Mouse (Mus musculus) midbrain, embryonic 11.5 days (tissue): Measurements from ENCODE around the gene Tmcc3. TPM values are rescaled to one million over a fixed set of nuclear protein-coding genes. Genes with fewer than 3 reads are reported as not detected.

Experiments used
- ATAC-seq: fragments of 200-750 bp; cut with Nextera tagmentation; 2 replicates; pipeline ENCODE4 v1.8.0; 2017; ENCODE audit warnings: moderate TSS enrichment, moderate library complexity; ENCODE audit not compliant: low FRiP score
- DNase-seq: peaks from one replicate; pipeline ENCODE4 v3.0.0; 2015; ENCODE audit warnings: low spot score; ENCODE audit errors: missing footprints
- H3K27ac ChIP-seq: fragments of 300-500 bp; sonication (generic); 2 replicates; pipeline ENCODE4 v1.5.1; 2014; ENCODE audit warnings: low read depth, low read length
- H3K27me3 ChIP-seq: fragments of 300-500 bp; sonication (generic); 2 replicates; pipeline ENCODE4 v1.6.1; 2014; ENCODE audit warnings: mild to moderate bottlenecking, low read length, moderate library complexity, mixed read lengths; ENCODE audit not compliant: control insufficient read depth, insufficient read depth
- H3K36me3 ChIP-seq: fragments of 300-500 bp; sonication (generic); 2 replicates; pipeline ENCODE4 v1.6.1; 2014; ENCODE audit warnings: mild to moderate bottlenecking, low read length, moderate library complexity, mixed read lengths; ENCODE audit not compliant: control insufficient read depth, insufficient read depth
- H3K4me1 ChIP-seq: fragments of 300-500 bp; sonication (generic); 2 replicates; pipeline ENCODE4 v1.6.1; 2014; ENCODE audit warnings: low read length; ENCODE audit not compliant: control insufficient read depth, insufficient read depth
- H3K4me2 ChIP-seq: fragments of 300-500 bp; sonication (generic); 2 replicates; pipeline ENCODE4 v1.6.1; 2014; ENCODE audit warnings: mild to moderate bottlenecking, moderate library complexity
- H3K4me3 ChIP-seq: fragments of 300-500 bp; sonication (generic); 2 replicates; pipeline ENCODE4 v1.5.1; 2014; ENCODE audit warnings: low read depth, low read length
- H3K9ac ChIP-seq: fragments of 300-500 bp; sonication (generic); 2 replicates; pipeline ENCODE4 v1.6.1; 2014; ENCODE audit warnings: low read length
- H3K9me3 ChIP-seq: fragments of 300-500 bp; sonication (generic); 2 replicates; pipeline ENCODE4 v1.6.1; 2016; ENCODE audit warnings: low read length; ENCODE audit not compliant: control insufficient read depth
- WGBS: fragments of 180-500 bp; shearing (Covaris S2); extraction: QIAGEN DNeasy Blood & Tissue Kit; methylation state at CpG from one replicate; pipeline ENCODE4 v1.1.7; 2014; 5-methylcytosine and 5-hydroxymethylcytosine counted together
- polyA plus RNA-seq: library from polyadenylated mRNA; unstranded; fragments of >200 nt; fragmentation: Nextera tagmentation; extraction: Ambion mirVana; gene quantifications from 2 replicates; pipeline ENCODE4 v1.2.1, GENCODE M21; 2014

Gene Tmcc3
- polyA plus RNA-seq, 1 experiment from 2014 or later: 3.2 TPM

- ATAC-seq: no peak; the same call in 1 of the 2 replicates
- peaks cover 13% of the 10 kb centered on the region; the same call in 1 of the 2 replicates for H3K4me1 ChIP-seq
- peaks cover 15% of the 10 kb centered on the region for H3K27me3 ChIP-seq
- WGBS: 2% methylated on average over 10 of the region's 10 CpGs
- no peak overlapping the region for H3K27ac ChIP-seq
- H3K4me3 ChIP-seq: peak overlapping the region; percentile 79
- H3K36me3 ChIP-seq: no peaks in the 10 kb centered on the region
- peak overlapping the region; percentile 91 for H3K4me2 ChIP-seq
- no peaks in the 10 kb centered on the region for H3K9me3 ChIP-seq
- DNase-seq: no peak
- H3K9ac ChIP-seq: peak overlapping the region; percentile 74
Measured at GRCm38 (mm10) chr10:94515583-94515982, 203.8 kb downstream of the Tmcc3 start.

GRCm38 (mm10) chr10:94519887-94520286 lies 208.1 kb downstream of the Tmcc3 start:
- H3K4me3 ChIP-seq: no peak overlapping the region
- H3K4me1 ChIP-seq: peaks cover 18% of the 10 kb centered on the region
- DNase-seq (no peak), ATAC-seq (no peak)
- H3K36me3 ChIP-seq: no peaks in the 10 kb centered on the region
- 59% methylated on average over 7 of the region's 7 CpGs for WGBS
- H3K4me2 ChIP-seq: no peak overlapping the region
- no peak overlapping the region for H3K27ac ChIP-seq
- H3K9ac ChIP-seq: no peak overlapping the region
- H3K9me3 ChIP-seq: no peaks in the 10 kb centered on the region
- peaks cover 15% of the 10 kb centered on the region for H3K27me3 ChIP-seq

GRCm38 (mm10) chr10:94520306-94521106 lies 208.8 kb downstream of the Tmcc3 start:
- WGBS: 56% methylated on average over 17 of the region's 17 CpGs
- no peak overlapping the region for H3K4me3 ChIP-seq
- DNase-seq (no peak), ATAC-seq (no peak)
- no peak overlapping the region for H3K27ac ChIP-seq
- H3K9me3 ChIP-seq: no peaks in the 10 kb centered on the region
- peaks cover 15% of the 10 kb centered on the region for H3K27me3 ChIP-seq
- H3K4me1 ChIP-seq: peaks cover 18% of the 10 kb centered on the region
- H3K36me3 ChIP-seq: no peaks in the 10 kb centered on the region
- H3K4me2 ChIP-seq: no peak overlapping the region
- H3K9ac ChIP-seq: peak overlapping the region; percentile 16; the same call in 1 of the 2 replicates

GRCm38 (mm10) chr10:94521107-94521401 lies 209.3 kb downstream of the Tmcc3 start:
- H3K27me3 ChIP-seq: peaks cover 11% of the 10 kb centered on the region
- H3K4me3 ChIP-seq: no peak overlapping the region
- DNase-seq: no peak
- ATAC-seq: no peak
- no peaks in the 10 kb centered on the region for H3K9me3 ChIP-seq
- 24% methylated on average over 3 of the region's 3 CpGs for WGBS
- peaks cover 13% of the 10 kb centered on the region for H3K4me1 ChIP-seq
- H3K36me3 ChIP-seq: no peaks in the 10 kb centered on the region
- no peak overlapping the region for H3K4me2 ChIP-seq
- H3K9ac ChIP-seq: no peak overlapping the region
- H3K27ac ChIP-seq: no peak overlapping the region

GRCm38 (mm10) chr10:94521776-94522175 lies 210.0 kb downstream of the Tmcc3 start:
- Histone ChIP-seq H3K27ac (no peak overlapping the region), H3K9me3 (no peaks in the 10 kb centered on the region), H3K4me1 (peaks cover 11% of the 10 kb centered on the region), H3K36me3 (no peaks in the 10 kb centered on the region), H3K9ac (no peak overlapping the region), H3K4me3 (no peak overlapping the region), H3K4me2 (no peak overlapping the region), H3K27me3 (peaks cover 4% of the 10 kb centered on the region)
- ATAC-seq: no peak
- no peak for DNase-seq
- WGBS: 29% methylated on average over 10 of the region's 10 CpGs

GRCm38 (mm10) chr10:94523297-94523696 lies 211.5 kb downstream of the Tmcc3 start:
- no peak overlapping the region for H3K9ac ChIP-seq
- no peaks in the 10 kb centered on the region for H3K9me3 ChIP-seq
- no peak overlapping the region for H3K27ac ChIP-seq
- 88% methylated on average over 8 of the region's 8 CpGs for WGBS
- peaks cover 11% of the 10 kb centered on the region for H3K4me1 ChIP-seq
- H3K4me2 ChIP-seq: no peak overlapping the region
- no peaks in the 10 kb centered on the region for H3K36me3 ChIP-seq
- no peak overlapping the region for H3K4me3 ChIP-seq
- H3K27me3 ChIP-seq: no peaks in the 10 kb centered on the region
- no peak for DNase-seq
- ATAC-seq: no peak

GRCm38 (mm10) chr10:94523711-94524156 lies 212.0 kb downstream of the Tmcc3 start:
- 14% methylated on average over 18 of the region's 18 CpGs for WGBS
- no peak overlapping the region for H3K4me2 ChIP-seq
- peaks cover 11% of the 10 kb centered on the region for H3K4me1 ChIP-seq
- ATAC-seq (peak; percentile 50; the same call in 1 of the 2 replicates), DNase-seq (no peak)
- H3K9ac ChIP-seq: no peak overlapping the region
- no peaks in the 10 kb centered on the region for H3K36me3 ChIP-seq
- H3K27me3 ChIP-seq: no peaks in the 10 kb centered on the region
- H3K9me3 ChIP-seq: no peaks in the 10 kb centered on the region
- H3K27ac ChIP-seq: no peak overlapping the region
- no peak overlapping the region for H3K4me3 ChIP-seq

GRCm38 (mm10) chr10:94524966-94525365 lies 213.2 kb downstream of the Tmcc3 start:
- H3K4me2 ChIP-seq: no peak overlapping the region
- no peaks in the 10 kb centered on the region for H3K27me3 ChIP-seq
- no peak overlapping the region for H3K9ac ChIP-seq
- H3K36me3 ChIP-seq: no peaks in the 10 kb centered on the region
- WGBS: 68% methylated on average over 6 of the region's 6 CpGs
- DNase-seq (no peak), ATAC-seq (no peak)
- H3K27ac ChIP-seq: no peak overlapping the region
- H3K4me3 ChIP-seq: no peak overlapping the region
- peaks cover 11% of the 10 kb centered on the region for H3K4me1 ChIP-seq
- H3K9me3 ChIP-seq: no peaks in the 10 kb centered on the region

GRCm38 (mm10) chr10:94525784-94526183 lies 214.0 kb downstream of the Tmcc3 start:
- H3K4me3 ChIP-seq: no peak overlapping the region
- DNase-seq (no peak), ATAC-seq (no peak)
- no peaks in the 10 kb centered on the region for H3K9me3 ChIP-seq
- H3K9ac ChIP-seq: no peak overlapping the region
- H3K4me2 ChIP-seq: no peak overlapping the region
- no peaks in the 10 kb centered on the region for H3K27me3 ChIP-seq
- WGBS: 94% methylated on average over 7 of the region's 7 CpGs
- peaks cover 11% of the 10 kb centered on the region for H3K4me1 ChIP-seq
- no peaks in the 10 kb centered on the region for H3K36me3 ChIP-seq
- H3K27ac ChIP-seq: no peak overlapping the region
